Comparison of ENCODE assay signal across 14 mouse cellular contexts in the genomic region with DNA sequence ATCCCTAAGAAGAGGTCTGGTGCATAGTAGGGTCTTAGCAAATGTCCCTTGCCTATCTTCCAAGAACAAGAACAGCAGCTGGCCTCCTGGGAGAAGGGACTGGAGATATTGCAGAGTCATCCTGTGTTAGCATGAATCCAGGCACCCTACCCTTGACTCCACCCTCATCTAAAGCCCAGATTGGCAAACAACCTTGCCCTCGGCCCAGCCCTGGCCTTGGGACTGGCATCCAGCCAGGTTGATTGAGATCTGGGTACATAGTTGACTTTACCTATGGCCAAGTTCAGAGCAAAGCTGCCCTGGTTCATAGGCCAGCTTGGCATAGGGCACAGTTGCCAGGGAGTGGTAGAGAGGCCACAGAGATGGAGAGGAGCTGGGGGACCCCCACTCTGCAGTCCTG. TPM values are rescaled to one million over a fixed set of nuclear protein-coding genes. Genes with fewer than 3 reads are reported as not detected.
DNase-seq lines count a peak whose midpoint lies in the region; ATAC-seq lines count a peak whose summit lies in the region.
"Had no signal": no experiment of that assay in that cellular context is flagged by ENCODE, and none has a peak within 500 bp of the region (broad histone marks: within the 10 kb centered on the region; RNA-seq: fewer than 3 reads in every experiment).

No protein-coding gene starts in this region.

- H3K4me1 ChIP-seq in intestine, embryonic 16.5 days (ENCODE audit: control insufficient read depth, insufficient read depth, low read length): peaks cover 20% of the 10 kb centered on the region

- peak; percentile 27; the same call in 1 of the 2 replicates for ATAC-seq in intestine, embryonic 16.5 days
- ATAC-seq: forebrain, embryonic 15.5 days; midbrain, embryonic 13.5 days had no signal

- no peaks in the 10 kb centered on the region for H3K9me3 ChIP-seq in intestine, embryonic 16.5 days (ENCODE audit: control insufficient read depth, low read length)
- H3K9me3 ChIP-seq: embryonic facial prominence, embryonic 13.5 days; forebrain, embryonic 15.5 days; midbrain, embryonic 13.5 days had no signal

- no peak overlapping the region for H3K27ac ChIP-seq in intestine, embryonic 16.5 days (ENCODE audit: low read length)
- H3K27ac ChIP-seq: embryonic facial prominence, embryonic 13.5 days; forebrain, embryonic 15.5 days; left cerebral cortex, adult 2 months; liver, embryonic 14.5 days; midbrain, embryonic 13.5 days had no signal

- no peak overlapping the region for H3K4me3 ChIP-seq in intestine, embryonic 16.5 days (ENCODE audit: low read length)
- H3K4me3 ChIP-seq: embryonic facial prominence, embryonic 13.5 days; forebrain, embryonic 15.5 days; left cerebral cortex, adult 2 months; midbrain, embryonic 13.5 days had no signal

- H3K9ac ChIP-seq in intestine, embryonic 16.5 days (ENCODE audit: low read depth, low read length): no peak overlapping the region
- H3K9ac ChIP-seq: embryonic facial prominence, embryonic 13.5 days; forebrain, embryonic 15.5 days; liver, embryonic 14.5 days; midbrain, embryonic 13.5 days had no signal

- WGBS in intestine, embryonic 16.5 days: 50% methylated on average over 1 of the region's 1 CpGs

- no peak overlapping the region for H3K4me2 ChIP-seq in intestine, embryonic 16.5 days (ENCODE audit: low read depth, low read length)
- H3K4me2 ChIP-seq: embryonic facial prominence, embryonic 13.5 days; forebrain, embryonic 15.5 days; midbrain, embryonic 13.5 days had no signal

- no peaks in the 10 kb centered on the region for H3K27me3 ChIP-seq in intestine, embryonic 16.5 days (replicated peaks; ENCODE audit: control insufficient read depth, insufficient read depth, low read length)
- H3K27me3 ChIP-seq: embryonic facial prominence, embryonic 13.5 days; forebrain, embryonic 15.5 days; midbrain, embryonic 13.5 days had no signal

- H3K36me3 ChIP-seq in intestine, embryonic 16.5 days (ENCODE audit: control insufficient read depth, insufficient read depth, low read length): no peaks in the 10 kb centered on the region
- H3K36me3 ChIP-seq: embryonic facial prominence, embryonic 13.5 days; forebrain, embryonic 15.5 days; midbrain, embryonic 13.5 days had no signal

- DNase-seq in 3134 (ENCODE audit: extremely low read depth, insufficient read length, low spot score): peak; percentile 22
- peak; percentile 26 for DNase-seq in MN1 (ENCODE audit: low spot score)
- peak; percentile 44 for DNase-seq in lung, postnatal 14 days
- no peak for DNase-seq in frontal cortex, postnatal 25 days (ENCODE audit: low spot score in 2 of 2)
- no peak for DNase-seq in cerebellum, postnatal 25 days
- DNase-seq in right cerebral cortex, postnatal 10 days (ENCODE audit: low spot score in 2 of 2): no peak
- DNase-seq: cerebellum, adult 8-10 months; thymus, postnatal 14 days had no signal

RNA-seq across cellular contexts. Expression of a gene that starts 24.0 kb away (rescaled TPM):
- polyA plus RNA-seq in intestine, embryonic 16.5 days (2015; fragmentation: Nextera tagmentation; extraction: Ambion mirVana): 6.2 and 7.5 TPM in 2 replicates

RNA-seq across cellular contexts. Expression of a gene that starts 55.0 kb away (rescaled TPM):
- 2.2 and 3.7 TPM in 2 replicates for polyA plus RNA-seq in intestine, embryonic 16.5 days (2015; fragmentation: Nextera tagmentation; extraction: Ambion mirVana)
- polyA plus RNA-seq: embryonic facial prominence, embryonic 13.5 days; forebrain, embryonic 15.5 days; liver, embryonic 14.5 days; midbrain, embryonic 13.5 days had no signal

Comparison
In these comparisons a context has a peak if more than half of its experiments do, and no peak if none do; other contexts are left out.
1. DNase-seq: peak in 3134 (single experiment), MN1 (single experiment) and lung, postnatal 14 days (single experiment); none in frontal cortex, postnatal 25 days (0 of 2), cerebellum, postnatal 25 days (0 of 2) and right cerebral cortex, postnatal 10 days (0 of 2).